Mouse (Mus musculus) lung, embryonic 14.5 days (tissue): ENCODE results near the gene Gm17359. TPM values are rescaled to one million over a fixed set of nuclear protein-coding genes. Genes with fewer than 3 reads are reported as not detected.

ENCODE experiments used
- ATAC-seq: fragments of 200-750 bp; cut with Nextera tagmentation; 2 replicates; pipeline ENCODE4 v1.8.0; 2017; ENCODE audit warnings: mild to moderate bottlenecking, moderate TSS enrichment, moderate library complexity; ENCODE audit not compliant: insufficient read depth
- DNase-seq: peaks from one replicate; pipeline ENCODE4 v3.0.0-alpha.2; 2015
- H3K27ac ChIP-seq: fragments of 300-500 bp; sonication (generic); 2 replicates; pipeline ENCODE4 v1.5.1; 2014; ENCODE audit warnings: low read depth, mild to moderate bottlenecking, moderate library complexity
- H3K27me3 ChIP-seq: fragments of 300-500 bp; sonication (generic); 2 replicates; pipeline ENCODE4 v1.6.1; 2014; ENCODE audit warnings: low read length, control low read depth; ENCODE audit not compliant: insufficient read depth
- H3K36me3 ChIP-seq: fragments of 300-500 bp; sonication (generic); 2 replicates; pipeline ENCODE4 v1.6.1; 2014; ENCODE audit warnings: control low read depth; ENCODE audit not compliant: insufficient read depth
- H3K4me1 ChIP-seq: fragments of 300-500 bp; sonication (generic); 2 replicates; pipeline ENCODE4 v1.6.1; 2014; ENCODE audit warnings: antibody characterized with exemption, control low read depth; ENCODE audit not compliant: insufficient read depth
- H3K4me2 ChIP-seq: fragments of 300-500 bp; sonication (generic); 2 replicates; pipeline ENCODE4 v1.6.1; 2014; ENCODE audit warnings: mild to moderate bottlenecking
- H3K4me3 ChIP-seq: fragments of 300-500 bp; sonication (generic); 2 replicates; pipeline ENCODE4 v1.5.1; 2014; ENCODE audit warnings: low read depth, low read length
- H3K9ac ChIP-seq: fragments of 300-500 bp; sonication (generic); 2 replicates; pipeline ENCODE4 v1.6.1; 2014
- H3K9me3 ChIP-seq: fragments of 300-500 bp; sonication (generic); 2 replicates; pipeline ENCODE4 v1.6.1; 2016; ENCODE audit warnings: low read depth, low read length, control low read depth
- CTCF ChIP-seq: IDR thresholded peaks from 2 replicates; pipeline ENCODE4 v1.5.1; 2016; ENCODE audit warnings: antibody characterized with exemption, low read depth
- WGBS: fragments of 180-500 bp; shearing (Covaris S2); extraction: QIAGEN DNeasy Blood & Tissue Kit; methylation state at CpG from one replicate; pipeline ENCODE4 v1.1.7; 2014; 5-methylcytosine and 5-hydroxymethylcytosine counted together
- polyA plus RNA-seq: library from polyadenylated mRNA; unstranded; fragments of >200 nt; fragmentation: Nextera tagmentation; extraction: Ambion mirVana; gene quantifications from 2 replicates; pipeline ENCODE4 v1.2.1, GENCODE M21; 2014

Gm17359 gene
- polyA plus RNA-seq, 1 experiment from 2014 or later: not detected

GRCm38 (mm10) chr3:79415081-79415480, 78.6 kb downstream of the Gm17359 start:
- no peak overlapping the region for H3K9ac ChIP-seq
- no peaks in the 10 kb centered on the region for H3K4me1 ChIP-seq
- H3K27ac ChIP-seq: no peak overlapping the region
- DNase-seq (no peak), ATAC-seq (no peak)
- TF ChIP-seq CTCF: no peak
- no peaks in the 10 kb centered on the region for H3K36me3 ChIP-seq
- no peaks in the 10 kb centered on the region for H3K9me3 ChIP-seq
- H3K4me2 ChIP-seq: no peak overlapping the region
- whole genome bisulfite sequencing: 65% methylated on average over 5 of the region's 5 CpGs
- no peaks in the 10 kb centered on the region for H3K27me3 ChIP-seq
- no peak overlapping the region for H3K4me3 ChIP-seq

- H3K4me2 ChIP-seq: no peak overlapping the region
Observed at GRCm38 (mm10) chr3:79415929-79416328, 79.5 kb downstream of the Gm17359 start.

GRCm38 (mm10) chr3:79416944-79417680, 80.7 kb downstream of the Gm17359 start:
- Histone ChIP-seq H3K4me1 (no peaks in the 10 kb centered on the region), H3K36me3 (no peaks in the 10 kb centered on the region), H3K4me2 (no peak overlapping the region), H3K27me3 (no peaks in the 10 kb centered on the region), H3K9me3 (no peaks in the 10 kb centered on the region), H3K9ac (no peak overlapping the region), H3K4me3 (no peak overlapping the region), H3K27ac (no peak overlapping the region)
- ATAC-seq: no peak
- no peak for TF ChIP-seq CTCF
- no peak for DNase-seq
- 70% methylated on average over 4 of the region's 4 CpGs for WGBS

More at GRCm38 (mm10) chr3:79415929-79416328, 79.5 kb downstream of the Gm17359 start:
- no peak for TF ChIP-seq CTCF
- Histone ChIP-seq H3K36me3 (no peaks in the 10 kb centered on the region), H3K9ac (no peak overlapping the region), H3K4me3 (no peak overlapping the region), H3K9me3 (no peaks in the 10 kb centered on the region), H3K27ac (no peak overlapping the region), H3K27me3 (no peaks in the 10 kb centered on the region), H3K4me1 (no peaks in the 10 kb centered on the region)
- ATAC-seq (no peak), DNase-seq (no peak)

- no peak overlapping the region for H3K9ac ChIP-seq
- DNase-seq (no peak), ATAC-seq (no peak)
- H3K27ac ChIP-seq: no peak overlapping the region
- no peak for TF ChIP-seq CTCF
- H3K4me3 ChIP-seq: no peak overlapping the region
- no peak overlapping the region for H3K4me2 ChIP-seq
- WGBS: 83% methylated on average over 14 of the region's 14 CpGs
- no peaks in the 10 kb centered on the region for H3K36me3 ChIP-seq
- H3K27me3 ChIP-seq: no peaks in the 10 kb centered on the region
- H3K4me1 ChIP-seq: no peaks in the 10 kb centered on the region
- H3K9me3 ChIP-seq: no peaks in the 10 kb centered on the region
Observed at GRCm38 (mm10) chr3:79418921-79419320, 82.5 kb downstream of the Gm17359 start.

GRCm38 (mm10) chr3:79425441-79425840, 89.0 kb downstream of the Gm17359 start:
- DNase-seq (no peak), ATAC-seq (no peak)
- no peak for TF ChIP-seq CTCF
- Histone ChIP-seq H3K4me3 (no peak overlapping the region), H3K9me3 (no peaks in the 10 kb centered on the region), H3K27ac (no peak overlapping the region), H3K27me3 (no peaks in the 10 kb centered on the region), H3K9ac (no peak overlapping the region), H3K4me1 (no peaks in the 10 kb centered on the region), H3K36me3 (no peaks in the 10 kb centered on the region), H3K4me2 (no peak overlapping the region)
- 69% methylated on average over 1 of the region's 1 CpGs for WGBS

GRCm38 (mm10) chr3:79433593-79433992, 97.1 kb downstream of the Gm17359 start:
- no peak overlapping the region for H3K4me2 ChIP-seq
- TF ChIP-seq CTCF: peak; percentile 62
- DNase-seq (peak; percentile 45), ATAC-seq (no peak)
- no peaks in the 10 kb centered on the region for H3K4me1 ChIP-seq
- no peaks in the 10 kb centered on the region for H3K27me3 ChIP-seq
- H3K36me3 ChIP-seq: no peaks in the 10 kb centered on the region
- no peak overlapping the region for H3K9ac ChIP-seq
- H3K9me3 ChIP-seq: no peaks in the 10 kb centered on the region
- no peak overlapping the region for H3K27ac ChIP-seq
- no peak overlapping the region for H3K4me3 ChIP-seq

- Histone ChIP-seq H3K4me3 (no peak overlapping the region), H3K4me1 (no peaks in the 10 kb centered on the region), H3K4me2 (no peak overlapping the region), H3K36me3 (no peaks in the 10 kb centered on the region), H3K27ac (no peak overlapping the region), H3K9me3 (no peaks in the 10 kb centered on the region), H3K27me3 (no peaks in the 10 kb centered on the region), H3K9ac (no peak overlapping the region)
- 76% methylated on average over 9 of the region's 9 CpGs for WGBS
- DNase-seq: no peak
- ATAC-seq: no peak
- no peak for TF ChIP-seq CTCF
Observed at GRCm38 (mm10) chr3:79434436-79434835, 98.0 kb downstream of the Gm17359 start.

GRCm38 (mm10) chr3:79434985-79435384, 98.5 kb downstream of the Gm17359 start:
- 55% methylated on average over 5 of the region's 5 CpGs for WGBS

More at GRCm38 (mm10) chr3:79434985-79435384, 98.5 kb downstream of the Gm17359 start:
- no peak for TF ChIP-seq CTCF
- no peaks in the 10 kb centered on the region for H3K4me1 ChIP-seq
- no peaks in the 10 kb centered on the region for H3K36me3 ChIP-seq
- H3K9me3 ChIP-seq: no peaks in the 10 kb centered on the region
- H3K27ac ChIP-seq: no peak overlapping the region
- no peak for DNase-seq
- no peak for ATAC-seq
- no peak overlapping the region for H3K9ac ChIP-seq
- no peak overlapping the region for H3K4me2 ChIP-seq
- H3K27me3 ChIP-seq: no peaks in the 10 kb centered on the region
- no peak overlapping the region for H3K4me3 ChIP-seq
